Comparison of ENCODE assay signal across 19 mouse cellular contexts in the genomic region with DNA sequence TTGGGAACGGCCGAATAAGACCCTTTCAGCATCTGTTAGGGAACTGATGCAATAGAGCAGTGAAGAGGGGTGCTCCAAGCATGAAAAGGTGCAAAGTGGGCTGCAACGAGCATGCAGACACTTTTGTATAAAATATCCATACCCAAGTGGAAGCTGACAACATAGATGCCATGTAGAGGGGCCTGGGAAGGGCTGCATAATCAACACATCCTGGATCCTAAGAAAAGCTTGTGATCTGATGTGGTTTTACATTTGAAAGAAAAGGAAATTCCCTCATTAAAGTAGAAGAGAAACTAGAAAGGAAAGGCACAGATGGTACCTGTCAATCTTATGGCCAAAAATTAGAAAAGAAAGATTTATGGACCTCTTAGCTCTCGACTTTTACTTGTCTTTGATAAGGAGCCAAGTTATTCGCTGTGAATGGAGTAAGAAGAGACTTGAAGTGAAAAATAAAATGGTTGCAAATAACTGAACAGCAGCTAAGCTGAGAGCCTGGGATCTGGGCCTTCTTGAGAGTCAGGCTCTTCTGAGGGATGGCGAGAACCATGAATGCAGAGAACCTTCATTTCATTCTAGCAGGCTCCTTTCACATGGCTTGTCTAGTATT.
DNase-seq lines count a peak whose midpoint lies in the region; ATAC-seq and TF ChIP-seq lines count a peak whose summit lies in the region.
"Had no signal": no experiment of that assay in that cellular context is flagged by ENCODE, and none has a peak within 500 bp of the region (broad histone marks: within the 10 kb centered on the region; RNA-seq: fewer than 3 reads in every experiment).

No protein-coding gene starts in this region.

- H3K36me3 ChIP-seq in forebrain, embryonic 14.5 days (ENCODE audit: control insufficient read depth, insufficient read depth, low read length), result no peaks in the 10 kb centered on the region
- no peaks in the 10 kb centered on the region for H3K36me3 ChIP-seq in forebrain, embryonic 10.5 days (replicated peaks)
- no peaks in the 10 kb centered on the region for H3K36me3 ChIP-seq in kidney, embryonic 16.5 days (ENCODE audit: insufficient read depth, low read length)
- H3K36me3 ChIP-seq in lung, embryonic 14.5 days (ENCODE audit: insufficient read depth), result no peaks in the 10 kb centered on the region
- H3K36me3 ChIP-seq in lung, postnatal 0 days (ENCODE audit: insufficient read depth, low read length), result no peaks in the 10 kb centered on the region
- no peaks in the 10 kb centered on the region for H3K36me3 ChIP-seq in forebrain, postnatal 0 days (ENCODE audit: insufficient read depth)
- H3K36me3 ChIP-seq: embryonic facial prominence, embryonic 10.5 days; heart, embryonic 12.5 days; hindbrain, embryonic 10.5 days; hindbrain, embryonic 15.5 days had no signal

- H3K9ac ChIP-seq in forebrain, embryonic 14.5 days (ENCODE audit: low read length), result no peak overlapping the region
- no peak overlapping the region for H3K9ac ChIP-seq in kidney, embryonic 16.5 days (replicated peaks; ENCODE audit: low read length)
- no peak overlapping the region for H3K9ac ChIP-seq in lung, embryonic 14.5 days
- H3K9ac ChIP-seq in lung, postnatal 0 days (replicated peaks; ENCODE audit: low read depth), result no peak overlapping the region
- H3K9ac ChIP-seq in forebrain, postnatal 0 days, result no peak overlapping the region
- H3K9ac ChIP-seq: heart, embryonic 12.5 days; hindbrain, embryonic 15.5 days had no signal

- no peak for TF ChIP-seq EP300 in lung, postnatal 0 days (IDR thresholded peaks at IDR 0.05)

- no peaks in the 10 kb centered on the region for H3K9me3 ChIP-seq in forebrain, embryonic 14.5 days (replicated peaks; ENCODE audit: control insufficient read depth, low read length)
- H3K9me3 ChIP-seq in forebrain, embryonic 10.5 days, result no peaks in the 10 kb centered on the region
- no peaks in the 10 kb centered on the region for H3K9me3 ChIP-seq in kidney, embryonic 16.5 days (ENCODE audit: low read length)
- H3K9me3 ChIP-seq in lung, embryonic 14.5 days (ENCODE audit: low read depth, low read length), result no peaks in the 10 kb centered on the region
- no peaks in the 10 kb centered on the region for H3K9me3 ChIP-seq in lung, postnatal 0 days (ENCODE audit: low read length)
- no peaks in the 10 kb centered on the region for H3K9me3 ChIP-seq in forebrain, postnatal 0 days (ENCODE audit: low read length)
- H3K9me3 ChIP-seq: embryonic facial prominence, embryonic 10.5 days; heart, embryonic 12.5 days; hindbrain, embryonic 10.5 days; hindbrain, embryonic 15.5 days had no signal

- no peaks in the 10 kb centered on the region for H3K4me1 ChIP-seq in forebrain, embryonic 14.5 days (ENCODE audit: control insufficient read depth, insufficient read depth, low read length)
- no peaks in the 10 kb centered on the region for H3K4me1 ChIP-seq in forebrain, embryonic 10.5 days
- no peaks in the 10 kb centered on the region for H3K4me1 ChIP-seq in kidney, embryonic 16.5 days (ENCODE audit: insufficient read depth, low read length)
- 0 out of 2 replicates have a peak, but pooled peaks cover 3% of the 10 kb centered on the region for H3K4me1 ChIP-seq in lung, embryonic 14.5 days (ENCODE audit: insufficient read depth)
- no peaks in the 10 kb centered on the region for H3K4me1 ChIP-seq in lung, postnatal 0 days (ENCODE audit: insufficient read depth, low read depth, low read length)
- H3K4me1 ChIP-seq in forebrain, postnatal 0 days (ENCODE audit: insufficient read depth), result no peaks in the 10 kb centered on the region
- H3K4me1 ChIP-seq: embryonic facial prominence, embryonic 10.5 days; hindbrain, embryonic 10.5 days; hindbrain, embryonic 15.5 days had no signal

- H3K27ac ChIP-seq in forebrain, embryonic 14.5 days (ENCODE audit: low read depth, low read length), result no peak overlapping the region
- no peak overlapping the region for H3K27ac ChIP-seq in forebrain, embryonic 10.5 days
- peak overlapping the region; percentile 46; the same call in 1 of the 2 replicates for H3K27ac ChIP-seq in kidney, embryonic 16.5 days (ENCODE audit: low read length)
- no peak overlapping the region for H3K27ac ChIP-seq in lung, embryonic 14.5 days (ENCODE audit: low read depth)
- H3K27ac ChIP-seq in lung, postnatal 0 days (ENCODE audit: low read length), result no peak overlapping the region
- no peak overlapping the region for H3K27ac ChIP-seq in forebrain, postnatal 0 days (ENCODE audit: low read depth, low read length)
- H3K27ac ChIP-seq: embryonic facial prominence, embryonic 10.5 days; hindbrain, embryonic 10.5 days; hindbrain, embryonic 15.5 days had no signal

- 47% methylated on average over 6 of the region's 6 CpGs for WGBS in forebrain, embryonic 14.5 days
- WGBS in forebrain, embryonic 10.5 days, result 92% methylated on average over 6 of the region's 6 CpGs
- WGBS in kidney, embryonic 16.5 days, result 57% methylated on average over 6 of the region's 6 CpGs
- 57% methylated on average over 6 of the region's 6 CpGs for WGBS in lung, embryonic 14.5 days
- 64% methylated on average over 6 of the region's 6 CpGs for WGBS in lung, postnatal 0 days
- WGBS in forebrain, postnatal 0 days, result 38% methylated on average over 6 of the region's 6 CpGs

- no peak overlapping the region for H3K4me3 ChIP-seq in forebrain, embryonic 14.5 days (ENCODE audit: low read depth, low read length)
- no peak overlapping the region for H3K4me3 ChIP-seq in forebrain, embryonic 10.5 days
- no peak overlapping the region for H3K4me3 ChIP-seq in kidney, embryonic 16.5 days (ENCODE audit: low read length)
- H3K4me3 ChIP-seq in lung, embryonic 14.5 days (ENCODE audit: low read depth, low read length), result no peak overlapping the region
- H3K4me3 ChIP-seq in lung, postnatal 0 days (ENCODE audit: low read depth, low read length), result no peak overlapping the region
- H3K4me3 ChIP-seq in forebrain, postnatal 0 days (ENCODE audit: low read depth, low read length), result no peak overlapping the region
- H3K4me3 ChIP-seq: embryonic facial prominence, embryonic 10.5 days; erythroblast, embryonic 14.5 days; heart, embryonic 12.5 days; hindbrain, embryonic 10.5 days; hindbrain, embryonic 15.5 days had no signal

- DNase-seq in forebrain, embryonic 14.5 days (ENCODE audit: low spot score), result peak; percentile 70
- no peak for DNase-seq in forebrain, embryonic 10.5 days (ENCODE audit: extremely low spot score, low spot score)
- DNase-seq in kidney, postnatal 4 days, result no peak
- peak; percentile 7 for DNase-seq in lung, embryonic 14.5 days
- no peak for DNase-seq in lung, postnatal 0 days (ENCODE audit: low spot score)
- peak; percentile 15 for DNase-seq in forebrain, postnatal 0 days
- DNase-seq in heart, adult 18-20 months, result no peak
- DNase-seq: adrenal gland, postnatal 10 days; cerebellum, adult 18-20 months; cerebellum, adult 9-11 months; cerebellum, postnatal 36 days; gastrocnemius, postnatal 10 days had no signal

- H3K4me2 ChIP-seq in forebrain, embryonic 14.5 days (ENCODE audit: low read length), result no peak overlapping the region
- no peak overlapping the region for H3K4me2 ChIP-seq in kidney, embryonic 16.5 days (replicated peaks; ENCODE audit: low read depth, low read length)
- H3K4me2 ChIP-seq in lung, embryonic 14.5 days, result no peak overlapping the region
- no peak overlapping the region for H3K4me2 ChIP-seq in lung, postnatal 0 days (replicated peaks; ENCODE audit: low read depth, low read length)
- no peak overlapping the region for H3K4me2 ChIP-seq in forebrain, postnatal 0 days (ENCODE audit: low read depth)
- H3K4me2 ChIP-seq: heart, embryonic 12.5 days; hindbrain, embryonic 15.5 days had no signal

- no peak for TF ChIP-seq CTCF in lung, embryonic 14.5 days (IDR thresholded peaks at IDR 0.05; ENCODE audit: low read depth)
- TF ChIP-seq CTCF in lung, postnatal 0 days (IDR thresholded peaks at IDR 0.05), result no peak
- no peak for TF ChIP-seq CTCF in forebrain, postnatal 0 days (IDR thresholded peaks at IDR 0.05; ENCODE audit: low read depth)

- peak; percentile 80 for ATAC-seq in forebrain, embryonic 14.5 days
- no peak for ATAC-seq in kidney, embryonic 16.5 days (ENCODE audit: low FRiP score, low TSS enrichment)
- no peak for ATAC-seq in lung, embryonic 14.5 days (ENCODE audit: insufficient read depth)
- no peak for ATAC-seq in lung, postnatal 0 days
- peak; percentile 69 for ATAC-seq in forebrain, postnatal 0 days
- ATAC-seq: intestine, embryonic 16.5 days had no signal

- H3K27me3 ChIP-seq in forebrain, embryonic 14.5 days (replicated peaks; ENCODE audit: control insufficient read depth, insufficient read depth, low read length), result no peaks in the 10 kb centered on the region
- H3K27me3 ChIP-seq in forebrain, embryonic 10.5 days (ENCODE audit: poor library complexity, severe bottlenecking), result no peaks in the 10 kb centered on the region
- no peaks in the 10 kb centered on the region for H3K27me3 ChIP-seq in kidney, embryonic 16.5 days (ENCODE audit: insufficient read depth, low read length)
- H3K27me3 ChIP-seq in lung, embryonic 14.5 days (ENCODE audit: insufficient read depth, low read length), result no peaks in the 10 kb centered on the region
- H3K27me3 ChIP-seq in lung, postnatal 0 days (replicated peaks; ENCODE audit: insufficient read depth, low read length), result no peaks in the 10 kb centered on the region
- H3K27me3 ChIP-seq in forebrain, postnatal 0 days (ENCODE audit: insufficient read depth, low read length), result no peaks in the 10 kb centered on the region
- H3K27me3 ChIP-seq: heart, embryonic 12.5 days; hindbrain, embryonic 15.5 days had no signal

Comparison
In these comparisons a context has a peak if more than half of its experiments do, and no peak if none do; other contexts are left out.
1. DNase-seq: peak in forebrain, embryonic 14.5 days (single experiment), lung, embryonic 14.5 days (single experiment) and forebrain, postnatal 0 days (single experiment); none in forebrain, embryonic 10.5 days (single experiment), kidney, postnatal 4 days (0 of 2), lung, postnatal 0 days (single experiment) and heart, adult 18-20 months (0 of 2).
2. ATAC-seq: peak in forebrain, embryonic 14.5 days (single experiment) and forebrain, postnatal 0 days (single experiment); none in kidney, embryonic 16.5 days (single experiment), lung, embryonic 14.5 days (single experiment) and lung, postnatal 0 days (single experiment).